Comparison of ENCODE assay signal across 24 mouse cellular contexts in genomic region chr16:30158184-30158583, GRCm38 (mm10).
DNase-seq lines count a peak whose midpoint lies in the region; ATAC-seq and TF ChIP-seq lines count a peak whose summit lies in the region.
"Had no signal": no experiment of that assay in that cellular context is flagged by ENCODE, and none has a peak within 500 bp of the region (broad histone marks: within the 10 kb centered on the region; RNA-seq: fewer than 3 reads in every experiment).

No protein-coding gene starts in this region.

- no peak overlapping the region for H3K27ac ChIP-seq in hindbrain, postnatal 0 days
- no peak overlapping the region for H3K27ac ChIP-seq in hindbrain, embryonic 14.5 days
- H3K27ac ChIP-seq: embryonic facial prominence, embryonic 10.5 days; embryonic facial prominence, embryonic 13.5 days; forebrain, embryonic 12.5 days; forebrain, embryonic 15.5 days; heart, adult 2 months; hindbrain, embryonic 12.5 days had no signal

- H3K36me3 ChIP-seq in hindbrain, postnatal 0 days (ENCODE audit: insufficient read depth, low read length): no peaks in the 10 kb centered on the region
- H3K36me3 ChIP-seq in hindbrain, embryonic 14.5 days (replicated peaks; ENCODE audit: control insufficient read depth, insufficient read depth): no peaks in the 10 kb centered on the region
- H3K36me3 ChIP-seq: embryonic facial prominence, embryonic 10.5 days; embryonic facial prominence, embryonic 13.5 days; forebrain, embryonic 12.5 days; forebrain, embryonic 15.5 days; hindbrain, embryonic 12.5 days had no signal

- no peak overlapping the region for H3K4me2 ChIP-seq in hindbrain, postnatal 0 days (ENCODE audit: low read depth, low read length)
- no peak overlapping the region for H3K4me2 ChIP-seq in hindbrain, embryonic 14.5 days (replicated peaks)
- H3K4me2 ChIP-seq: embryonic facial prominence, embryonic 13.5 days; forebrain, embryonic 12.5 days; forebrain, embryonic 15.5 days; heart, embryonic 11.5 days; hindbrain, embryonic 12.5 days had no signal

- H3K27me3 ChIP-seq in hindbrain, postnatal 0 days (ENCODE audit: insufficient read depth, low read length): no peaks in the 10 kb centered on the region
- peaks cover 13% of the 10 kb centered on the region; the same call in 1 of the 2 replicates for H3K27me3 ChIP-seq in hindbrain, embryonic 14.5 days (ENCODE audit: control insufficient read depth, insufficient read depth, low read length)
- H3K27me3 ChIP-seq: embryonic facial prominence, embryonic 13.5 days had no signal

- H3K4me3 ChIP-seq in hindbrain, postnatal 0 days (ENCODE audit: low read length): no peak overlapping the region
- H3K4me3 ChIP-seq in hindbrain, embryonic 14.5 days (replicated peaks; ENCODE audit: low read length): no peak overlapping the region
- H3K4me3 ChIP-seq: embryonic facial prominence, embryonic 10.5 days; embryonic facial prominence, embryonic 13.5 days; erythroblast, embryonic 14.5 days; forebrain, embryonic 12.5 days; forebrain, embryonic 15.5 days; heart, adult 2 months; hindbrain, embryonic 12.5 days had no signal

- H3K4me1 ChIP-seq in hindbrain, postnatal 0 days (ENCODE audit: insufficient read depth, low read length): peaks cover 9% of the 10 kb centered on the region; the same call in 1 of the 2 replicates
- H3K4me1 ChIP-seq in hindbrain, embryonic 14.5 days (replicated peaks; ENCODE audit: control insufficient read depth, insufficient read depth, low read length): peaks cover 15% of the 10 kb centered on the region

- TF ChIP-seq CTCF in hindbrain, postnatal 0 days (IDR thresholded peaks at IDR 0.05; ENCODE audit: low read depth): no peak

- no peaks in the 10 kb centered on the region for H3K9me3 ChIP-seq in hindbrain, postnatal 0 days (ENCODE audit: low read length)
- H3K9me3 ChIP-seq in hindbrain, embryonic 14.5 days (ENCODE audit: control insufficient read depth, low read length): no peaks in the 10 kb centered on the region
- H3K9me3 ChIP-seq: embryonic facial prominence, embryonic 13.5 days; forebrain, embryonic 12.5 days; forebrain, embryonic 15.5 days; hindbrain, embryonic 12.5 days had no signal

- H3K9ac ChIP-seq in hindbrain, postnatal 0 days (replicated peaks; ENCODE audit: low read length): no peak overlapping the region
- no peak overlapping the region for H3K9ac ChIP-seq in hindbrain, embryonic 14.5 days
- H3K9ac ChIP-seq: embryonic facial prominence, embryonic 13.5 days; forebrain, embryonic 12.5 days; forebrain, embryonic 15.5 days; hindbrain, embryonic 12.5 days had no signal

- intact Hi-C loops in left cerebral cortex, postnatal 4 days (cut with DNase I): no loop called here

- WGBS in hindbrain, postnatal 0 days: 81% methylated on average over 9 of the region's 9 CpGs
- WGBS in hindbrain, embryonic 14.5 days: 91% methylated on average over 9 of the region's 9 CpGs

- peak; percentile 10 for DNase-seq in hindbrain, postnatal 0 days (ENCODE audit: low spot score)
- no peak for DNase-seq in hindbrain, embryonic 14.5 days (ENCODE audit: low spot score)
- peak; percentile 46 to 50 for DNase-seq in kidney, adult 8-10 months
- no peak for DNase-seq in kidney, adult 18-20 months
- peak; percentile 13 for DNase-seq in left cerebral cortex, postnatal 4 days
- no peak for DNase-seq in left cerebral cortex, adult 11 months (ENCODE audit: low spot score)
- no peak for DNase-seq in thymus, adult 18-20 months
- DNase-seq: adrenal gland, postnatal 10 days; adrenal gland, postnatal 36 days; cerebellum, adult 2 months; cerebellum, adult 9-11 months; cerebellum, postnatal 36 days; embryo, embryonic 11 days; gastrocnemius, postnatal 25 days; heart, adult 2 months had no signal

- ATAC-seq in hindbrain, postnatal 0 days: no peak
- ATAC-seq in hindbrain, embryonic 14.5 days (ENCODE audit: low FRiP score): no peak
- ATAC-seq: CD4-positive, CD25-positive, alpha-beta regulatory T cell, adult 4 months; forebrain, embryonic 15.5 days; inflammation-experienced regulatory T-cells, adult 6 months had no signal

Comparison
In these comparisons a context has a peak if more than half of its experiments do, and no peak if none do; other contexts are left out.
1. DNase-seq: peak in hindbrain, postnatal 0 days (single experiment), kidney, adult 8-10 months (2 of 2) and left cerebral cortex, postnatal 4 days (single experiment); none in hindbrain, embryonic 14.5 days (single experiment), kidney, adult 18-20 months (single experiment), left cerebral cortex, adult 11 months (single experiment) and thymus, adult 18-20 months (0 of 2).